Mouse (Mus musculus) ES-E14 (cell line): ENCODE data around the gene Zfp367.

Source experiments
- CHD2 ChIP-seq: IDR thresholded peaks from 2 replicates; pipeline ENCODE4 v1.6.1; 2014; ENCODE audit warnings: mild to moderate bottlenecking, low read depth, low read length, inconsistent platforms
- HCFC1 ChIP-seq: IDR thresholded peaks from 2 replicates; pipeline ENCODE4 v1.6.1; 2012; ENCODE audit warnings: low read length, inconsistent platforms, borderline replicate concordance; ENCODE audit not compliant: insufficient read depth
- ZNF384 ChIP-seq: IDR thresholded peaks from 2 replicates; pipeline ENCODE4 v1.6.1; 2012; ENCODE audit warnings: low read depth, low read length, inconsistent platforms

GRCm38 (mm10) chr13:64107535-64107934, 45.5 kb downstream of the Zfp367 start:
- no peak for TF ChIP-seq CHD2
- TF ChIP-seq HCFC1 = no peak
- TF ChIP-seq ZNF384 = 0 out of 2 replicates have a peak, but pooled peaks have one; percentile 42
